Mouse (Mus musculus) neural tube, embryonic 15.5 days (tissue): Measurements from ENCODE around the gene Tmem59. TPM values are rescaled to one million over a fixed set of nuclear protein-coding genes. Genes with fewer than 3 reads are reported as not detected.

ENCODE experiments used
- ATAC-seq: fragments of 200-750 bp; cut with Nextera tagmentation; 2 replicates; pipeline ENCODE4 v1.8.0; 2017; ENCODE audit warnings: mild to moderate bottlenecking, moderate TSS enrichment, moderate library complexity; ENCODE audit not compliant: low FRiP score
- H3K27ac ChIP-seq: fragments of 300-500 bp; sonication (generic); replicated peaks from 2 replicates; pipeline ENCODE4 v1.5.1; 2015; ENCODE audit warnings: mild to moderate bottlenecking, inconsistent platforms
- H3K27me3 ChIP-seq: fragments of 300-500 bp; sonication (generic); replicated peaks from 2 replicates; pipeline ENCODE4 v1.6.1; 2015; ENCODE audit warnings: inconsistent platforms
- H3K36me3 ChIP-seq: fragments of 300-500 bp; sonication (generic); 2 replicates; pipeline ENCODE4 v1.6.1; 2015; ENCODE audit warnings: inconsistent platforms
- H3K4me1 ChIP-seq: fragments of 300-500 bp; sonication (generic); 2 replicates; pipeline ENCODE4 v1.6.1; 2015; ENCODE audit warnings: inconsistent platforms
- H3K4me2 ChIP-seq: fragments of 300-500 bp; sonication (generic); 2 replicates; pipeline ENCODE4 v1.6.1; 2015; ENCODE audit warnings: inconsistent platforms, mild to moderate bottlenecking, moderate library complexity
- H3K4me3 ChIP-seq: fragments of 300-500 bp; sonication (generic); replicated peaks from 2 replicates; pipeline ENCODE4 v1.5.1; 2015; ENCODE audit warnings: mild to moderate bottlenecking, inconsistent platforms
- H3K9ac ChIP-seq: fragments of 300-500 bp; sonication (generic); replicated peaks from 2 replicates; pipeline ENCODE4 v1.6.1; 2015; ENCODE audit warnings: mild to moderate bottlenecking, inconsistent platforms
- H3K9me3 ChIP-seq: fragments of 300-500 bp; sonication (generic); replicated peaks from 2 replicates; pipeline ENCODE4 v1.6.1; 2016; ENCODE audit warnings: inconsistent platforms
- WGBS: fragments of 180-500 bp; shearing (Covaris S2); methylation state at CpG from one replicate; pipeline ENCODE4 v1.1.7; 2015; ENCODE audit warnings: mixed read lengths; 5-methylcytosine and 5-hydroxymethylcytosine counted together
- polyA plus RNA-seq: library from polyadenylated mRNA; unstranded; fragments of >200 nt; fragmentation: Nextera tagmentation; extraction: Ambion mirVana; gene quantifications from 2 replicates; pipeline ENCODE4 v1.2.1, GENCODE M21; 2015

The Tmem59 gene
- 391 and 405 TPM in 2 replicates for polyA plus RNA-seq

- Histone ChIP-seq H3K4me3 (peak within 1 kb of the TSS; percentile 99), H3K9me3 (no peaks in the 10 kb centered on the region), H3K4me2 (peak within 1 kb of the TSS; percentile 77), H3K9ac (peak within 1 kb of the TSS; percentile 87), H3K27ac (peak within 1 kb of the TSS; percentile 99), H3K27me3 (no peaks in the 10 kb centered on the region), H3K4me1 (peaks cover 45% of the 10 kb centered on the region), H3K36me3 (peaks cover 7% of the 10 kb centered on the region; the same call in 1 of the 2 replicates)
- WGBS = under 1% methylated on average over 49 of the region's 49 CpGs
- peak; percentile 95 for ATAC-seq
Observed at GRCm38 (mm10) chr4:107178182-107178829, at the start of gene Tmem59. Tmem59 (plus strand) TSS chr4:107178399.

GRCm38 (mm10) chr4:107129373-107129772 lies 48.8 kb upstream of the Tmem59 start:
- no peaks in the 10 kb centered on the region for H3K36me3 ChIP-seq
- H3K4me1 ChIP-seq = peaks cover 16% of the 10 kb centered on the region
- no peak overlapping the region for H3K4me3 ChIP-seq
- H3K27me3 ChIP-seq = no peaks in the 10 kb centered on the region
- no peak for ATAC-seq
- no peaks in the 10 kb centered on the region for H3K9me3 ChIP-seq
- H3K4me2 ChIP-seq = no peak overlapping the region
- H3K27ac ChIP-seq = no peak overlapping the region
- no peak overlapping the region for H3K9ac ChIP-seq
- WGBS = 74% methylated on average over 8 of the region's 8 CpGs

DNA sequence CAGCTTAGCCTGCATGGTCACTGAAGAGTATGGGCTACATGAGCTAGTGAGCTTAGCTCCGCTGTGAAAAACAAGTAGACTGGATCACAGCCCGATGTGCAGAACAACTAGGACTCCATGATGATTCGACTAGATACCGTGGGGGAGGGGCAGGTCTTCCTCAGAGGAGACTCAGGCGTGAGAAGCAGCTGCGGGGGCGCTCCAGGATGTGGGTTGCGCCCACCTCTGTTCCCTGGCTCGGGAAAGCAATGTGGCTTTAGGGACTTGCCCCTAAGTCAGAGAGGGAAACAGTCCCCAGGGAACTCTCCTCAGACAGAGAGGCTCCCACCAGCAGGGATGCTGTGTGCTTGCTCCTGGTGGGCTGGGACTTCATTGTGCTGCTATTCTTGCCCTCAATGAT lies 47.7 kb upstream of the Tmem59 start:
- Histone ChIP-seq H3K36me3 (no peaks in the 10 kb centered on the region), H3K9me3 (no peaks in the 10 kb centered on the region), H3K27ac (no peak overlapping the region), H3K4me3 (no peak overlapping the region), H3K4me1 (peaks cover 21% of the 10 kb centered on the region), H3K27me3 (no peaks in the 10 kb centered on the region), H3K9ac (no peak overlapping the region), H3K4me2 (no peak overlapping the region)
- no peak for ATAC-seq
- 16% methylated on average over 9 of the region's 9 CpGs for WGBS

DNA sequence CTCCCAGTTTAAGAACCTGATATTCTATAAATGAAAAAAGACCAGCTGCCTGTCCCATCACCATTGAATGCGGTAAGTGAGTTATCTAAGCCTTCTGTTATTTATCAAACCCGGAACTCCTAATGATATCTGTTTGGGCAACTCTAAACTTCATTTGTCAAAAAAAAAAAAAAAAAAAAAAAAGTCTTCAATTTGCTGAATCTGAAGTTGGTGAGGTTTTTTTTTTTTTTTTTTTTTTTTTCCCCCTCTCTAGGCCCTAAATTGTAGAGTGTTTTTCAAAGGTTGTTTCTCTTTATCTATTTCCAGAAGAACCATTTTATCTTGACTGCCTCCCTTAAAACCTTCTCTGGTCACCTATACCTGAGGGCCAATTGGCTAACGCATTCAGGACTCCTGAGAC lies 43.3 kb upstream of the Tmem59 start:
- Histone ChIP-seq H3K4me3 (no peak overlapping the region), H3K36me3 (no peaks in the 10 kb centered on the region), H3K27ac (no peak overlapping the region), H3K4me2 (no peak overlapping the region), H3K4me1 (peaks cover 34% of the 10 kb centered on the region), H3K27me3 (no peaks in the 10 kb centered on the region), H3K9ac (no peak overlapping the region), H3K9me3 (no peaks in the 10 kb centered on the region)
- WGBS = 95% methylated on average over 3 of the region's 3 CpGs
- ATAC-seq = no peak

DNA sequence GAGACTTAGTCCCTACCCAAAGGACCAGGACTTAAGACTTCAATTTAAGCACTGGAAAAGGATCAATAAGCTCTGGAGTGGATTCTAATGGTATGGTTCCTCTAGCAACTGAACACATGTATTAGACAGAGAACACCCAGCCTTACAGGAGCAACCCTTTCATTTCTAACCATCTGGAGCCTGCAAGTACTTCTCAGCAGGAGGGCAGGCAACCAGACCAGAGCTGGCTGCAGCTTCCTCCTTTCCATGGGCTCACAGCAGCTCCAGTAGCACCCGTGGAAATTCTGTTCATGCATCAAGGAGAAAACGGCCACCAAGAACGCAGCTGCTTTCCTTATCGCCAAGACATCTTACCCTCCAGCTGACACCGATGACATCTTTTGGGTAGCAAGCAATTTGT lies 42.5 kb upstream of the Tmem59 start:
- no peak for ATAC-seq
- 71% methylated on average over 5 of the region's 5 CpGs for WGBS

DNA sequence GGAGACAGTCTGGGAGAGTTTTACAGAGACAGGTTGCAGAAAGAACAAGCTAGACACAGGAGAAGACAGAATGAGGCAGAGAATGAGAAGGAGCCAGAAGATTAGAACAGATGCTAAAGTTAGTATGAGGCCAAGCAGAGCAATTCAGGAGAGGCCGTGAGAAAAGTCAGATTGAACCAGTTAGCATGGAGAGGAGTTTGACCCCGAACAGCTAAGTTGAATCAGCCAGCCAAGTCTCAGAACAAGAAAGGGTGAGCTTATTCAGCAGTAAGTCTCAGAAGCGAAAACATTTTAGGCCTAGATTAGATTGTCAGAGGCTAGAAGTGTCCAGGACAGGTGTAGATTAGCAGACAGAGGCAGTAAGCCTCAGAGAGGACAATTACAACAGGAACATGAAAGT lies 41.7 kb upstream of the Tmem59 start:
- Histone ChIP-seq H3K9me3 (no peaks in the 10 kb centered on the region), H3K27ac (no peak overlapping the region), H3K4me1 (peaks cover 37% of the 10 kb centered on the region), H3K4me3 (no peak overlapping the region), H3K9ac (no peak overlapping the region), H3K27me3 (no peaks in the 10 kb centered on the region), H3K4me2 (no peak overlapping the region), H3K36me3 (no peaks in the 10 kb centered on the region)
- ATAC-seq = no peak
- WGBS = 60% methylated on average over 3 of the region's 3 CpGs

More for the DNA sequence above, 42.5 kb upstream of the Tmem59 start:
- Histone ChIP-seq H3K9ac (no peak overlapping the region), H3K4me3 (no peak overlapping the region), H3K9me3 (no peaks in the 10 kb centered on the region), H3K4me2 (no peak overlapping the region), H3K27me3 (no peaks in the 10 kb centered on the region), H3K27ac (no peak overlapping the region), H3K4me1 (peaks cover 38% of the 10 kb centered on the region), H3K36me3 (no peaks in the 10 kb centered on the region)

- Histone ChIP-seq H3K9me3 (no peaks in the 10 kb centered on the region), H3K36me3 (no peaks in the 10 kb centered on the region), H3K27me3 (no peaks in the 10 kb centered on the region), H3K9ac (no peak overlapping the region), H3K4me1 (peaks cover 38% of the 10 kb centered on the region), H3K4me2 (no peak overlapping the region), H3K27ac (0 out of 2 replicates have a peak overlapping the region, but pooled peaks have one; percentile 11), H3K4me3 (no peak overlapping the region)
- ATAC-seq = peak; percentile 40; the same call in 1 of the 2 replicates
- WGBS = 31% methylated on average over 37 of the region's 37 CpGs
Observed at GRCm38 (mm10) chr4:107138948-107139835, 39.0 kb upstream of the Tmem59 start.

DNA sequence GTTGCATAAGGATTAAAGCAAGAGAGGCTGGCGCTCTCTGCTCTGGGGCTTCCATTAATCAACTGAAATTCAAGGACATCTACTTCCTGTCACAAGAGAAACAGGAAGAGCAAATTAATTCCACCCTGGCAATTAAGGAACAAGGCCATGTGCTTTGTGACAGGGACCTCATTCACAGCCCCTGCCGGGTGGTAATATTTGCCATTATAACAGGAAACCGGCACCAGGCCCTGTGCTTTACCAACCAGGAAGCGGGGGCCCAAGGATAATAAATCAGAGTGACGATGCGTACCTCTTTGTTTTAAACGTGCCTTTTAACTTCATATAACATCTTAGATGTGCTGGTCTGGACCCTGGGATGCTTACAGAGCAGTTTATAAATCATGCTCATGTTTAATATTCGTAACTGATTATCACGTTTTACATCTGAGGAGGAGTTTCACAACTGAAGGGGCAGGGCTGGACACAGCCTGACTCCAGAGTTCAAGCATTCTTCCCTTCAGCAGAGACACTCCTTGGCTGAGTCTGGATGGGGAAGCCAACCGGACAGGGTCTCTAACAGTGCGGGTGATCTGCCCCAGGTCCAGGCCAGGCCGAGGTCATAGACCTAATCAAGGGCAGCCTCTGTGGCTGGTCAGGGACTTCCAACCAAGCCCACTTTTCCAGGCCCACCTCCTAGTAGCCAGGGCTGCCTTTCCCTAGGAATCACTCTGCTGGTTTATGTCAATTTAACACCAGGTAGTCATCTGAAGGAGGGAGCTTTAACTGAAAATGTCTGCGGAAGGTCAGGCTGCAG lies 38.2 kb upstream of the Tmem59 start:
- Histone ChIP-seq H3K9me3 (no peaks in the 10 kb centered on the region), H3K36me3 (no peaks in the 10 kb centered on the region), H3K27me3 (no peaks in the 10 kb centered on the region), H3K4me1 (peaks cover 43% of the 10 kb centered on the region), H3K4me2 (no peak overlapping the region), H3K9ac (no peak overlapping the region), H3K27ac (0 out of 2 replicates have a peak overlapping the region, but pooled peaks have one; percentile 11), H3K4me3 (no peak overlapping the region)
- 35% methylated on average over 13 of the region's 13 CpGs for WGBS
- peak; percentile 26; the same call in 1 of the 2 replicates for ATAC-seq

DNA sequence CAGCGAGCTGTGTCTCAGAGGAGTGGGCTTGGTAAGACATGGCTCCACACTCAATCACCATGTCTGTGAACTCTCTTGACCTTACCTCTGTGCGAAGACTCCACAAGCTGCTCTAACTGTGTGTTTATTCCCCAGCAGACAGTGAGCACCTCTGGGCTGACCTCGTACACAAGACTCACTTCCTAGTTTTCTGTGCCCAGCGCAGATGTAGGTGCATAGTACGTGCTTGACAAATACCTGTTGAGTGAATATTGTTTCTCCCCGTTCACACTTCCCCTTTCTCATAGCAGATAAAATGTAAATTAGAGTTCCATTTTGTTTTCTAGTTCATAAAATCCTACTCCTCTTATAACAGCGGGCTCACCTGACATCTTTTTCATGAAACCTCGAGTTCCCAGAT lies 34.7 kb upstream of the Tmem59 start:
- WGBS = 88% methylated on average over 8 of the region's 8 CpGs
- Histone ChIP-seq H3K4me3 (no peak overlapping the region), H3K4me2 (no peak overlapping the region), H3K9me3 (no peaks in the 10 kb centered on the region), H3K27ac (no peak overlapping the region), H3K36me3 (peaks cover 10% of the 10 kb centered on the region), H3K4me1 (peaks cover 29% of the 10 kb centered on the region), H3K27me3 (no peaks in the 10 kb centered on the region), H3K9ac (no peak overlapping the region)
- ATAC-seq = no peak

DNA sequence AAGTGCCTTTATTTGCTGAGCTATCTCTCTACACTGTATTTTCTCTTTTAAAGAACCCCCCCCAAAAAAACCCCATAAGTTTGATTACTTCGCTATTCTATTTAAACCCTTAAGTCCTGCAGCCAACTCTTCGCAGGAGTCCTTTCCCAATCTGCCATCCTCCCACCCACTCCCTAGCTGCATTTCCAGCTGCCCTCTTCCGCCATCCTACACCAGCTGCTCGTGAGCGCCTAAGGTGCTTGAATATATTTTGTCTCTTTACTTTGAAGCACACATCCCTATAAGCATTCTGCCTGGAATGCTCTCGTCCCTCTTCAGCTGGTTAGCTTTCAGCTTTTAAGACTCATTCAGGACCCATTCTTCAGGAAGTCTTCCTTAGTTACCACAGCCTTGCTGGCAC lies 27.2 kb upstream of the Tmem59 start:
- no peaks in the 10 kb centered on the region for H3K27me3 ChIP-seq

DNA sequence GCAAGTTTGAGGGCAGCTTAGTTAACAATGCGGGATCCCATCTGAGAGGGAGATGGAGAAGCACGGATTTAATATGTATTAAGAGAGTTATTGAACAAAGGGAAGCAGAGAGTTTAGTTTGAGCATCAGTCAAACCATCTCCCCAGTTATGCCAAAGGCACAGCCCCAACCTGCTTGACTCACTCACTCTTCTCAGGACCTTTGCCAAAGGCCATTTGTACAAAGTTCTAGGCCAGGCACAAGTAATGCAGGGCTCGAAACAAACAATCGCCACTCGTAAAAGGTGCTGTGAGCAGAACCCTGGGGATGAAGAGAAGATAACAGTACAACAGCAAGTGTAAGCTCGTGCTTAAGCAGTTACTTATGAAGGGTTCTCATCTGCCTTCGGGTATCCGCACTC lies 25.6 kb upstream of the Tmem59 start:
- Histone ChIP-seq H3K4me1 (no peaks in the 10 kb centered on the region), H3K9me3 (no peaks in the 10 kb centered on the region), H3K36me3 (0 out of 2 replicates have a peak, but pooled peaks cover 4% of the 10 kb centered on the region), H3K27me3 (no peaks in the 10 kb centered on the region), H3K4me3 (no peak overlapping the region), H3K27ac (no peak overlapping the region), H3K4me2 (no peak overlapping the region), H3K9ac (no peak overlapping the region)
- 83% methylated on average over 8 of the region's 8 CpGs for WGBS
- ATAC-seq = no peak

More for the DNA sequence above, 27.2 kb upstream of the Tmem59 start:
- Histone ChIP-seq H3K4me3 (no peak overlapping the region), H3K4me1 (no peaks in the 10 kb centered on the region), H3K9ac (no peak overlapping the region), H3K4me2 (no peak overlapping the region), H3K27ac (no peak overlapping the region), H3K9me3 (no peaks in the 10 kb centered on the region), H3K36me3 (peaks cover 13% of the 10 kb centered on the region)
- 79% methylated on average over 6 of the region's 6 CpGs for WGBS
- ATAC-seq = no peak
